ENCODE assay signal across 8 mouse cellular contexts in genomic region chr4:33310840-33311437, GRCm38 (mm10). TPM values are rescaled to one million over a fixed set of nuclear protein-coding genes. Genes with fewer than 3 reads are reported as not detected.
DNase-seq lines count a peak whose midpoint lies in the region; ATAC-seq and TF ChIP-seq lines count a peak whose summit lies in the region.

No protein-coding gene starts in this region.

- intact Hi-C loops in heart, postnatal 36 days (cut with DNase I): no loop called here

- H3K36me3 ChIP-seq in heart, embryonic 12.5 days: no peaks in the 10 kb centered on the region
- H3K36me3 ChIP-seq in ES-E14 (ENCODE audit: control insufficient read depth, insufficient read depth, low read length, poor library complexity, severe bottlenecking): no peaks in the 10 kb centered on the region; the same call in 1 of the 2 replicates
- no peaks in the 10 kb centered on the region for H3K36me3 ChIP-seq in heart, embryonic 16.5 days (ENCODE audit: control insufficient read depth, insufficient read depth)

- H3K27me3 ChIP-seq in heart, embryonic 12.5 days (replicated peaks): no peaks in the 10 kb centered on the region
- no peaks in the 10 kb centered on the region for H3K27me3 ChIP-seq in heart, embryonic 16.5 days (ENCODE audit: control insufficient read depth, insufficient read depth, low read length)

- H3K9me3 ChIP-seq in heart, embryonic 12.5 days (replicated peaks): no peaks in the 10 kb centered on the region
- H3K9me3 ChIP-seq in ES-E14 (ENCODE audit: control insufficient read depth, insufficient read depth, low read depth, low read length): no peaks in the 10 kb centered on the region
- no peaks in the 10 kb centered on the region for H3K9me3 ChIP-seq in heart, embryonic 16.5 days (replicated peaks; ENCODE audit: control insufficient read depth, low read length)

- peak overlapping the region; percentile 89 for H3K9ac ChIP-seq in heart, embryonic 12.5 days
- peak overlapping the region; percentile 98 for H3K9ac ChIP-seq in ES-E14 (ENCODE audit: insufficient read depth, low read depth, low read length, poor library complexity, severe bottlenecking)
- peak overlapping the region; percentile 85 for H3K9ac ChIP-seq in heart, embryonic 16.5 days (ENCODE audit: low read length)

- H3K4me3 ChIP-seq in heart, embryonic 12.5 days: peak overlapping the region; percentile 91
- peak overlapping the region; percentile 77 to 98 for H3K4me3 ChIP-seq in ES-E14 (ENCODE audit: insufficient read depth in 1 of 2, low read depth in 1 of 2, low read length in 2 of 2, poor library complexity in 1 of 2, severe bottlenecking in 1 of 2)
- H3K4me3 ChIP-seq in heart, embryonic 16.5 days (ENCODE audit: low read length): peak overlapping the region; percentile 79

- 15% methylated on average over 12 of the region's 12 CpGs for WGBS in heart, embryonic 12.5 days
- WGBS in heart, embryonic 16.5 days: 15% methylated on average over 12 of the region's 12 CpGs

- in situ Hi-C loops in ES-E14 (cut with MboI; ENCODE audit: low sequenced_read_pairs in 2 of 2, unreplicated experiment in 2 of 2): no loop called here

- H3K4me2 ChIP-seq in heart, embryonic 12.5 days: peak overlapping the region; percentile 75
- H3K4me2 ChIP-seq in heart, embryonic 16.5 days (ENCODE audit: low read depth, low read length): peak overlapping the region; percentile 87

- DNase-seq in heart, postnatal 36 days: no peak
- DNase-seq in ES-E14 (ENCODE audit: low read depth, low spot score): no peak
- DNase-seq in retina, postnatal 1 day: no peak
- no peak for DNase-seq in cerebellum, adult 8-10 months
- no peak for DNase-seq in adrenal gland, adult (ENCODE audit: inconsistent age in 2 of 2, low spot score in 1 of 2)

- H3K4me1 ChIP-seq in heart, embryonic 12.5 days (replicated peaks): peaks cover 5% of the 10 kb centered on the region; the same call in 1 of the 2 replicates
- H3K4me1 ChIP-seq in ES-E14 (ENCODE audit: control insufficient read depth in 2 of 2, insufficient read depth in 2 of 2, low read length in 2 of 2, poor library complexity in 1 of 2): peaks cover 0 to 12% of the 10 kb centered on the region in 2 experiments; a peak in 3 of 4 replicates
- peaks cover 4% of the 10 kb centered on the region; the same call in 1 of the 2 replicates for H3K4me1 ChIP-seq in heart, embryonic 16.5 days (ENCODE audit: control insufficient read depth, insufficient read depth, low read length)

- H3K27ac ChIP-seq in heart, embryonic 12.5 days (ENCODE audit: poor library complexity, severe bottlenecking): no peak overlapping the region
- H3K27ac ChIP-seq in ES-E14 (ENCODE audit: insufficient read depth, low read depth, low read length, poor library complexity, severe bottlenecking): no peak overlapping the region
- H3K27ac ChIP-seq in heart, embryonic 16.5 days (ENCODE audit: low read length): no peak overlapping the region; the same call in 1 of the 2 replicates

- no peak for ATAC-seq in heart, embryonic 12.5 days (ENCODE audit: insufficient number of reproducible peaks, low FRiP score)
- no peak for ATAC-seq in heart, embryonic 16.5 days (replicated peaks; ENCODE audit: extremely low read depth, insufficient read depth, low FRiP score)
- peak; percentile 68 for ATAC-seq in megakaryocyte-erythroid progenitor cell, adult 5-6 weeks (replicated peaks; ENCODE audit: low FRiP score, low TSS enrichment, poor library complexity, severe bottlenecking)

TF ChIP-seq in ES-E14, 5 proteins besides CTCF, POLR2A, EP300 and RAD21:
- TF ChIP-seq ZC3H11A (IDR thresholded peaks at IDR 0.05; ENCODE audit: borderline replicate concordance, low read depth, low read length): no peak
- TF ChIP-seq MAFK (IDR thresholded peaks at IDR 0.05; ENCODE audit: insufficient read depth, low read depth, low read length): no peak
- no peak for TF ChIP-seq ZNF384 (IDR thresholded peaks at IDR 0.05; ENCODE audit: low read depth, low read length)

RNA-seq across cellular contexts. Expression of gene Rngtt, which starts 0.8 kb away (rescaled TPM):
- polyA plus RNA-seq in heart, embryonic 12.5 days (2016; fragmentation: Nextera tagmentation; extraction: Ambion mirVana): 21.7 and 22.2 TPM in 2 replicates
- 1 to 10 TPM; 9.5 to 10.0 TPM for total RNA-seq in heart, postnatal 36 days (2021)
- 23.5 and 25.4 TPM in 2 replicates for total RNA-seq in ES-E14 (2012; rRNA removed)
- polyA plus RNA-seq in heart, embryonic 16.5 days (2015; fragmentation: Nextera tagmentation; extraction: Ambion mirVana): 15.1 and 16.4 TPM in 2 replicates
- 34.7 and 35.4 TPM in 2 replicates for total RNA-seq in megakaryocyte-erythroid progenitor cell, adult 5-6 weeks (2014; fragmentation: Nextera tagmentation)
- total RNA-seq in megakaryocyte-erythroid progenitor cell, adult 5-6 weeks (2017): 69.1 and 72.8 TPM in 2 replicates

RNA-seq across cellular contexts. Expression of gene Pnrc1, which starts 21.0 kb away (rescaled TPM):
- 110 TPM in 2 replicates for polyA plus RNA-seq in heart, embryonic 12.5 days (2016; fragmentation: Nextera tagmentation; extraction: Ambion mirVana)
- 100 to 1,000 TPM; 153 to 155 TPM for total RNA-seq in heart, postnatal 36 days (2021)
- 25.8 and 26.7 TPM in 2 replicates for total RNA-seq in ES-E14 (2012; rRNA removed)
- polyA plus RNA-seq in heart, embryonic 16.5 days (2015; fragmentation: Nextera tagmentation; extraction: Ambion mirVana): 77.8 and 86.2 TPM in 2 replicates
- 46.4 and 53.7 TPM in 2 replicates for total RNA-seq in megakaryocyte-erythroid progenitor cell, adult 5-6 weeks (2014; fragmentation: Nextera tagmentation)
- 98.0 and 124 TPM in 2 replicates for total RNA-seq in megakaryocyte-erythroid progenitor cell, adult 5-6 weeks (2017)
